Mouse (Mus musculus) brain, embryonic 14.5 days (tissue): ENCODE results near the gene Comp.

Experiments used
- CTCF ChIP-seq: fragments of 200-500 bp; IDR thresholded peaks from 2 replicates; pipeline ENCODE4 v1.5.1; 2012; ENCODE audit warnings: inconsistent platforms, mild to moderate bottlenecking, moderate library complexity, borderline replicate concordance; ENCODE audit not compliant: insufficient read depth, insufficient read length; ENCODE audit errors: extremely low read depth
- POLR2A ChIP-seq: fragments of 200-500 bp; IDR thresholded peaks from 2 replicates; pipeline ENCODE4 v1.6.1; 2012; ENCODE audit warnings: mild to moderate bottlenecking, inconsistent platforms, borderline replicate concordance; ENCODE audit not compliant: poor library complexity, insufficient read depth, insufficient read length, severe bottlenecking; ENCODE audit errors: extremely low read depth

DNA sequence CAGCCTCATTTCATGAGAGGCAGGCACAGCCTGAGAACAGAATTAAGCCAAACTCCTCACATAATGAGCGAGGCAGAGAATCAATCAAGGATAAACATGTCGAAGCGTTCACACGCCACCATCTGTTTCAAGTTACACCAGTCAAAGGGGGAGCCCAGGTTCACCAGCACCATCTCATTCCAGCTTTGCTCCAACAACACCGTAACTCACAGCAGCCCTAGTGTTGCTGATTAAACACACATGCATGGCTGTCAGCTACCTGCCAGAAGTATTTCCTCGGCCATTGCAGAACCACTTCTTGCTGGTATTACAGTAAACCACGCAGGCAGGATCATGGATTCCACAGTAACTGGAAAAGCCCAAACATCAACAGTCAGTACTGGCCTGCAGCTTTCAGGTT lies 30.3 kb upstream of the Comp start:
- no peak for TF ChIP-seq CTCF
- no peak for TF ChIP-seq POLR2A
